Mouse (Mus musculus): ENCODE data around the gene Fam214a.

Gene Fam214a

DNA sequence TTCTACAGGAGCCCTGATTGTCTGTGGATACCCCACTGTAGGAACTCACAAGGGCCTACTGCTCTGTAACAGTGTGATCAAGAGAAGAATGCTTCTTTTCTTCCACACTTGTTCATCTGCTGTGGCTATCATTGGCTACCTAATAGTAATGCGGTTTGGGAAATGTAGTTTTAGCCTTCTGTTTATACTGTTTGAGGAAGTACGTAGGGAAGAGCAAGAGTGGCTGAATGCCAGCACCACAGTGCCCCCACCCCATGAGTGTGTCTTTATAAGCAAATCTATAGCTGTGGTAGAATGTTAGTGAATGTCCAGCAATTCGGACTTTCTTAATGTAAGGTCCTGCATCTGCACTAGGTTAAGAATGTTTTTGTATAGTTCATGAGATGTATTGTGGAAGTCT lies 96.4 kb downstream of the Fam214a start:
- in situ Hi-C loops (cut with MboI; ENCODE audit: low pct_unique_long_range_greater_than_20kb in 1 of 2, low sequenced_read_pairs in 2 of 2, unreplicated experiment in 1 of 2), result no loop called here

DNA sequence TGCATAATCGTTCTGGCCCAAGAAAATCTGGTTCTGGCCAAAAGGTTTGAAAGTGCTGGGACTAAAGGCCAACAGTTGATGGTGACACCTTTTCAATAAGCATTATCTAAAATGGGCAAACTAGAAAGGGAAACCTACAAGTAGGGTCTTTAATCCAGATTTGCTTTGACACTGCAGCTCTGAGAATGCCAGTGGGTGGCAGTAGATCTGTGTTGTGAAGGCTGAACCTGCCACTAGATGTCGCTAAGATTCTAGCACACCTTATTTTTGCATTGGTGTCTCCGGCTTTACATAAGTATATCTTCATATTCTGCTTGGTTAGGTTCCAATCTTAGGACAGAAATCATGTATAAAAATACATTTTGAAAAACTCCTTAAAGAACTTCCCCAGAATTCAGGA lies 97.3 kb downstream of the Fam214a start:
- in situ Hi-C loops (cut with MboI; ENCODE audit: low pct_unique_long_range_greater_than_20kb in 1 of 2, low sequenced_read_pairs in 2 of 2, unreplicated experiment in 1 of 2), result no loop called here

DNA sequence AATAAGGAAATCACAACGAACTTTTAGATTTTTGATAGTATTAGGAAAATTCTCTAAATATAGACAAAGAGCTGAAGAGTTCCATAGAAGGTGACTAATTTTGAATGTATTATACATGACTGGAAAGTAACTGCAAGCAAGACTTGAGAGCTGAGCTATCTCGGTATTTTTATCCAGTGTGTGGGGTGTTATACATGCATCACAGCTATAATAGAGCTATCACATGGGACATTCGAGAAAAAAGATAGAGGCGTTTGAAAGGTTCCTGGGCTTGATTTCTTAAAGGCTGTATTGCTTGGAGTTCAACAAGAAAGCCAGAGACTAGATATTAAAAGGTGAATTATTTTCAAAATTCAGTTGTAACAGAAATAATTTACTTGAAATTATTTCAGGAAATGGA lies 99.2 kb downstream of the Fam214a start:
- in situ Hi-C loops (cut with MboI; ENCODE audit: low pct_unique_long_range_greater_than_20kb in 1 of 2, low sequenced_read_pairs in 2 of 2, unreplicated experiment in 1 of 2), result no loop called here

DNA sequence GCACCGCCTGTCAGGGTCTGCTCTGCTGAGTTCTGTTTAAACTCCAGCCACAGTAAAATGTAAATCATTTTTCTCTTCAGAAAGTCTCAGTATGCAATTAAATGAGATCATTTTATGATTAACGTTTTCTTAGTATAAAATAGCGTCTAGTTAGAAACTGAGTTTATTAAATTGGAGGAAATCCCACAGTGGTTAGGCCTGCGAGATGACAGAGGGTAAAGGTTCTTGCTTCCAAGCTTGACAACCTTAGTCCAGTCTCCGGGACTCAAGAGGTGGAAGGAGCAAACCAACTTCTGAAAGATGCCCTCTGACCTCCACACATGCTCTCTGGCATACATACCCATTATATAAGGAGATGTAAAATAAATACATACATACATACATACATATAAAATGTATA lies 102.4 kb downstream of the Fam214a start:
- in situ Hi-C loops (cut with MboI; ENCODE audit: low pct_unique_long_range_greater_than_20kb in 1 of 2, low sequenced_read_pairs in 2 of 2, unreplicated experiment in 1 of 2), result no loop called here

DNA sequence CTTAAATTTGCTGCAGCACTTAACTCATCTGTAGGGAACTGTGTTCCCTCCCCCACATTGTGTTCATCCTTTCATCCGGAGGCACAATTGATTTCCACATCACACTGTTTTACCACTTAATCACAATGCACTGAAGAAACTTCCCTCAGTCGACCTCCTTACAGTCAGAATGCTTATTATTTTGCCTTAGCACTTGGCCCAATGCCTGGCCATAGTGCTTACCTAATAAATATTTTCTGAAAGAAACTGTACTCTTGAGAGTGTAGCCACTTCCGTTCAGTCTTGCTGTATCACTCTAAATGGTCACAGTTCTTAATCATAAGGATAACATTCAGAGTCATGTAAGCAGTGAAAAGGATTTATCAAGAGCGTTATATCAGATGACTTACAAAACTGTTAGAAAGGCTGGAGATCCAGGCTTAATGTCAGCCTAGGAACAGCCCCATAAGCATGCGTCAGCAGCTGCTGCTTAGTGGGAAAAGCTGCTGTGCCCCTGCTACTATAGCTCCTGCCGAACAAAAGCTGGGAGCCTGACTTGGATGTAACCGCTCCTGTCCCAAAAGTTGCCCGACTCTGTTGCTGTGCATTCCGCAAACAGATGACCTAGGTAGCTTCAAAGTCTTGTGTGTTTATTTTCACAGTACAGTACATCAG lies 112.1 kb downstream of the Fam214a start:
- in situ Hi-C loops (cut with MboI; ENCODE audit: low pct_unique_long_range_greater_than_20kb in 1 of 2, low sequenced_read_pairs in 2 of 2, unreplicated experiment in 1 of 2), result no loop called here

DNA sequence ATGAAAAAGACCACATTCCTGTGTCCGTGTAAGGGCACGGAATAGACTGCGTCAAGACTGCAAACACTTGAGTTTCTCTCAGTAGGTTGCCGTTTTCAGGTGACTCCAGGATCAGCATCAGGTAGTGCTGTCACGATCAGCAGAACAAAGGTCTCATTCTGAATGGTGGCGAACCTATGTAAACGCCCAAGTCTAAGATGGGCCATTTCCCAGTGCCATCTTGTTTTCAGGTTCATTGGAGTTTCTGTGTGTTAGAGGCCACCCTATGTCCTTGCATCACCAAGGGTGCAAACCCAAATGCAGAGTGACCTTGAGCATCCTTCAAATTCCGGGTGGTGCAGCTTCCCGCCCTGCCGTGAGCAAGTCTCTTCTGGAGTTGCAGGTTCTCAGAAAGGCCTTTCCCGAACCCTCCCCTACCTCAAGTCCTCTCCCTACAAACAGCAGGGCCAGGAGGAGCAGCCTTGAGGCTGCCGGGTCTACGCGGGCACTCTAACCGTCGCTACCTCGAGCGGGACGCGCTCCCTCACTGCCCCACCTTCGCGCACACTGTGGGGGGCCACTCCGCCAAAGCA lies 117.9 kb downstream of the Fam214a start, which contains the start of gene Myo5a:
Gene Myo5a, plus strand, starts transcription at position 559 of the 572 bp plus-strand sequence.
- in situ Hi-C loops (cut with MboI; ENCODE audit: low pct_unique_long_range_greater_than_20kb in 1 of 2, low sequenced_read_pairs in 2 of 2, unreplicated experiment in 1 of 2), result no loop called here

DNA sequence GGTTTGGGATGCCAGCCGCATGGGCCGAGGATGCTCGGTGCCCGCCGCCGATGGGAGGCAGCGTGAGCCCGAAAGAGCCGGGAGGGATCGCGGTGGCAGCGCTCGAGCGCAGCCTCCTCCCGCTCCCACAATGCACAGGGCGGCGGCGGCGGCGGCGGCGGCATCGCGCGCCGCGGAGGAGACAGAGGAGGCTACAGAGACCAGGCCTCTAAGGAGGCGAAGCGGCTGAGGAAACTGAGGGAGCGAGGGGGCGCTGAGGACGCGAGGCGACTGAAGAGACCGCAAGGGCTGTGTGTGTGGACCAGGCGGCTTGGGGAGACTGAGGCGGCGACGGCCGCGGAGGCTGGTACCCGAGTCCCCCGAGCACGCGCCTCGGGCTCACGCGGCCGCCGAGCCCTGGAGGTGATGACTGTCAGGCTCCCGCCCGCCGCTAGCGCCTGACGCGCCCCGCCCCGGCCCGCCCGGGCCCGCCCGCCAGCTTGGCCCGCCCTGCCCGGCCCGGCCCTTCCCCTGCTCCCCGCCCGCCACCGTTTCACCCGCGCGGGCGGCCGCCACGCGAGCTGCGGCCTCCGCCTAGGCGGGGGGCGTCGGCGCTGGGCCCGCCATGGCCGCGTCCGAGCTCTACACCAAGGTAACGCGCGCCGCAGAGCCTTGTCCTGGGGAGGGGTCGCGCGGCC lies 118.5 kb downstream of the Fam214a start:
- in situ Hi-C loops (cut with MboI; ENCODE audit: low pct_unique_long_range_greater_than_20kb in 1 of 2, low sequenced_read_pairs in 2 of 2, unreplicated experiment in 1 of 2), result no loop called here

DNA sequence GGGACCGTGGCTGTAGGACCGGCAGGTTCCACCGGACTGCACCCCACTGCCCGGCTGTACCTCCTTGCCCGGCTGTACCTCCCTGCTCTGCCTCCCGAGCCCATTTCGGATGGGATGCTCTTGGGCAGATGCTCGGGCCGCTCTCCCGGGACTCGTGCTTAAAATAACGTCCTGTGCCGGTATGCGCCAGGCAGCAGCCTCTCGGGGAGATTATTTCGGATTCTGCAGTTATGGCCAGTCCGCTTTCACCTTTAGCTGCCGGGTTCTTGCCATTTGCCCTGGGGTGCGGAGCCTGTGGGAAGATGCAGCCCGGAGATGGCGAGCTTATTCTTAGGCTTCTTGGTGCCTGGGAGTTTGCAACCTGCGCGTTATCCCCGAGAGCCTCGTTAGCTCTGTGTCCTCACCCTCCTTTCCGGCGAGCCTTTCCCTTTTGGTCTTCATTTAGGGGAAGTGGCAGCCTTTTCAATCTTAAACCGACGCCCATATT lies 119.1 kb downstream of the Fam214a start:
- in situ Hi-C loops (cut with MboI; ENCODE audit: low pct_unique_long_range_greater_than_20kb in 1 of 2, low sequenced_read_pairs in 2 of 2, unreplicated experiment in 1 of 2), result no loop called here

DNA sequence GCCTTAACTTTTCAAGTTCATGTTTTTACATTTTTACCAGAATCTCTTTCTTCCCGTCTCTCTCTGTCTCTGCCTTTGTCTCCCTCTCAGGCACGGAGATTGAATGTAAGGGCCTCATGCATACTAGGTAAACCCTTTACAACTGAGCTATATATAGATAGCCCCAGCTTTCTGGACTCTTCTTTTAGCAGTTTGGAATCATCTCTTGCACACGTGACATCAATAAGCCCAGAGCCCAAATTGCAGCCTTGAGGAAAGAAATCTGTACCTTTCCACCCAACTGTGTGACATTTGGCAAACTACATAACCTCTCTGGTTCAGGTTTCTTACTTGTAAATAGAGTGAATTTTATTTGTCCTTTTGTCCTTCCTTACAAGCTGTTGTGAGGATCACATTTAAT lies 119.7 kb downstream of the Fam214a start:
- in situ Hi-C loops (cut with MboI; ENCODE audit: low pct_unique_long_range_greater_than_20kb in 1 of 2, low sequenced_read_pairs in 2 of 2, unreplicated experiment in 1 of 2), result no loop called here

DNA sequence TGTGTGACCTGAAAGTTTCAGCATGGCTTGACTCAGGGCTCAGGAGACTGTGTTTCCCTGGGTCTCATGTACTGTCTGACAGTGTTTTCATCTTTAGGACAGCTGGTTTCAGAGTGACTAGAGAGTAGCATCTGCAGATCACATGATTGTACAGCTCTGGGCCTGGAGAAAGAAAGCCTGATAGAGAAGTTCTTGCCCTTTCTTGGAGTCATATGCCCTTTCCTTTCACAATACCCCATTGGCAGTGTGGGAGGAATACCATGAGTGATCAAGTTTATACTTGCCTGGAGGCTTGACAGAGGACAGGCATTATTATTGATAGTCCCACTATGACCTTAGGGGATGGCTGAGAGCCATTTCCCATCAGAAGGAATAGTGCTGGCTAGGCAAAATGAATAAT lies 124.5 kb downstream of the Fam214a start:
- in situ Hi-C loops (cut with MboI; ENCODE audit: low pct_unique_long_range_greater_than_20kb in 1 of 2, low sequenced_read_pairs in 2 of 2, unreplicated experiment in 1 of 2), result no loop called here
